Mouse (Mus musculus): ENCODE results near the gene Inca1.

GRCm38 (mm10) chr11:70688372-70688771 lies 11.6 kb downstream of the Inca1 start:
- no peak for TF ChIP-seq GATA1 (IDR thresholded peaks at IDR 0.05; ENCODE audit: borderline replicate concordance, low read length)
- TF ChIP-seq FLI1 (IDR thresholded peaks at IDR 0.05; ENCODE audit: low read length) = no peak

Data from megakaryocyte, embryonic 14.5 days (primary cell).